In the genomic region with DNA sequence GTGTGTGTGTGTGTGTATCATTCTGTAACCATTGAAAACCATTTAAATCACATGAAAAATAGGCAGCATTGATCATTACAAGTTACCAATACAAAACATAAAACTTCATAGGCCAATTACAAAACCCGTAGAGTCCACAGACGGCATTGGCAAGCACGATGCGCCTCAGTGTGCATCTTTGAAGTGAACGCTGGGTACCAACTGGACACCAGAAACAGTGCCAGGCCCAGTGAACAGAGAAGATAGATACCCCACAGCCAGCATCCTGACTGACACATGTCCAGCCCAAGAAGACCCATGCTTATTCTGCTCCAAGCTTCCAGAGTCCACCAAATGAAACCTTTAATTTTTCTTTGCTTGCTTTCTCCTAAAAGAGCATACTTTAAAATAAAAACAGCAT, we compare ENCODE assay signal across 18 mouse cellular contexts. TPM values are rescaled to one million over a fixed set of nuclear protein-coding genes. Genes with fewer than 3 reads are reported as not detected.
A peak's percentile ranks its signal among the peaks of the same experiment; 100 is the strongest.
DNase-seq lines count a peak whose midpoint lies in the region; ATAC-seq lines count a peak whose summit lies in the region.
"Had no signal": no experiment of that assay in that cellular context is flagged by ENCODE, and none has a peak within 500 bp of the region (broad histone marks: within the 10 kb centered on the region; RNA-seq: fewer than 3 reads in every experiment).

No protein-coding gene starts in this region.

- no peaks in the 10 kb centered on the region for H3K4me1 ChIP-seq in hindbrain, embryonic 12.5 days
- H3K4me1 ChIP-seq: heart, embryonic 10.5 days had no signal

- no peak overlapping the region for H3K4me2 ChIP-seq in hindbrain, embryonic 12.5 days (replicated peaks)
- H3K4me2 ChIP-seq: forebrain, embryonic 15.5 days; hindbrain, embryonic 14.5 days had no signal

- no peaks in the 10 kb centered on the region for H3K36me3 ChIP-seq in hindbrain, embryonic 12.5 days
- H3K36me3 ChIP-seq: forebrain, embryonic 15.5 days; heart, embryonic 10.5 days had no signal

- H3K9me3 ChIP-seq in hindbrain, embryonic 12.5 days (replicated peaks), result no peaks in the 10 kb centered on the region
- H3K9me3 ChIP-seq: forebrain, embryonic 15.5 days; heart, embryonic 10.5 days had no signal

- no peak overlapping the region for H3K4me3 ChIP-seq in hindbrain, embryonic 12.5 days
- H3K4me3 ChIP-seq: forebrain, embryonic 15.5 days; heart, embryonic 10.5 days had no signal

- ATAC-seq in hindbrain, embryonic 12.5 days (ENCODE audit: low FRiP score), result no peak
- ATAC-seq: forebrain, embryonic 15.5 days; intestine, embryonic 16.5 days had no signal

- no peak overlapping the region for H3K9ac ChIP-seq in hindbrain, embryonic 12.5 days
- H3K9ac ChIP-seq: forebrain, embryonic 15.5 days; hindbrain, embryonic 14.5 days had no signal

- WGBS in hindbrain, embryonic 12.5 days, result 94% methylated on average over 5 of the region's 5 CpGs

- intact Hi-C loops in left cerebral cortex, postnatal 4 days (cut with DNase I), result no loop called here
- intact Hi-C loops in left cerebral cortex, postnatal 25 days (cut with DNase I), result no loop called here

- H3K27ac ChIP-seq in hindbrain, embryonic 12.5 days, result no peak overlapping the region
- H3K27ac ChIP-seq: forebrain, embryonic 15.5 days; heart, embryonic 10.5 days; hindbrain, embryonic 14.5 days had no signal

- peak; percentile 26 for DNase-seq in left cerebral cortex, postnatal 4 days
- DNase-seq in left cerebral cortex, postnatal 25 days (ENCODE audit: low spot score in 2 of 2), result no peak
- DNase-seq in cerebellum, adult 8-10 months, result peak; percentile 79
- peak; percentile 84 to 92 for DNase-seq in cerebellum, postnatal 14 days
- no peak for DNase-seq in left cerebral cortex, adult 18-20 months (ENCODE audit: low spot score in 2 of 2)
- DNase-seq in frontal cortex, postnatal 10 days (ENCODE audit: low spot score in 2 of 2), result no peak
- DNase-seq: adrenal gland, postnatal 10 days; gastrocnemius, postnatal 10 days; heart, adult 18-20 months; heart, postnatal 10 days; heart, postnatal 4 days; kidney, adult 2 months had no signal

- no peaks in the 10 kb centered on the region for H3K27me3 ChIP-seq in hindbrain, embryonic 12.5 days
- H3K27me3 ChIP-seq: forebrain, embryonic 15.5 days had no signal

RNA-seq across cellular contexts. Expression of gene Rims1, which starts 18.2 kb away (rescaled TPM):
- 100 to 1,000 TPM; 158 to 169 TPM for total RNA-seq in left cerebral cortex, postnatal 4 days (2021)
- 100 to 1,000 TPM; 420 to 429 TPM for total RNA-seq in left cerebral cortex, postnatal 25 days (2021)
- 8.8 and 8.9 TPM in 2 replicates for polyA plus RNA-seq in hindbrain, embryonic 12.5 days (2016; fragmentation: Nextera tagmentation; extraction: Ambion mirVana)
- 100 to 1,000 TPM; 337 to 342 TPM for total RNA-seq in left cerebral cortex, adult 18-20 months (2021)
- polyA plus RNA-seq: C2C12 had no signal

Comparison
In these comparisons a context has a peak if more than half of its experiments do, and no peak if none do; other contexts are left out.
1. DNase-seq: peak in left cerebral cortex, postnatal 4 days (single experiment), cerebellum, adult 8-10 months (single experiment) and cerebellum, postnatal 14 days (2 of 2); none in left cerebral cortex, postnatal 25 days (0 of 2), left cerebral cortex, adult 18-20 months (0 of 2) and frontal cortex, postnatal 10 days (0 of 2).